ENCODE assay signal across 10 mouse cellular contexts in genomic region chr17:57219884-57220207, GRCm38 (mm10). TPM values are rescaled to one million over a fixed set of nuclear protein-coding genes. Genes with fewer than 3 reads are reported as not detected.
DNase-seq lines count a peak whose midpoint lies in the region; ATAC-seq and TF ChIP-seq lines count a peak whose summit lies in the region.
"Had no signal": no experiment of that assay in that cellular context is flagged by ENCODE, and none has a peak within 500 bp of the region (broad histone marks: within the 10 kb centered on the region; RNA-seq: fewer than 3 reads in every experiment).

No protein-coding gene starts in this region.

- whole genome bisulfite sequencing in cerebellum, adult 2 months, result 31% methylated on average over 3 of the region's 3 CpGs
- 27% methylated on average over 3 of the region's 3 CpGs for WGBS in midbrain, postnatal 0 days
- WGBS in midbrain, embryonic 10.5 days, result 19% methylated on average over 3 of the region's 3 CpGs

- H3K4me1 ChIP-seq in cerebellum, adult 2 months (ENCODE audit: control insufficient read depth, insufficient read depth, low read length), result no peaks in the 10 kb centered on the region
- H3K4me1 ChIP-seq in midbrain, postnatal 0 days (ENCODE audit: insufficient read depth, low read length), result no peaks in the 10 kb centered on the region; the same call in 1 of the 2 replicates
- peaks cover 8% of the 10 kb centered on the region; the same call in 1 of the 2 replicates for H3K4me1 ChIP-seq in midbrain, embryonic 10.5 days
- H3K4me1 ChIP-seq: heart, embryonic 13.5 days had no signal

- H3K4me3 ChIP-seq in cerebellum, adult 2 months (replicated peaks; ENCODE audit: insufficient read depth, low read depth, low read length), result no peak overlapping the region
- no peak overlapping the region for H3K4me3 ChIP-seq in midbrain, postnatal 0 days (ENCODE audit: low read depth, low read length)
- no peak overlapping the region for H3K4me3 ChIP-seq in midbrain, embryonic 10.5 days
- H3K4me3 ChIP-seq: heart, embryonic 13.5 days had no signal

- DNase-seq in cerebellum, adult 2 months, result no peak
- DNase-seq in cerebellum, adult 8-10 months, result no peak
- DNase-seq in midbrain, postnatal 0 days (ENCODE audit: low spot score), result peak; percentile 28
- no peak for DNase-seq in midbrain, embryonic 10.5 days (ENCODE audit: low spot score)
- DNase-seq in lung, postnatal 36 days, result peak; percentile 71
- no peak for DNase-seq in right cerebral cortex, postnatal 25 days

- no peaks in the 10 kb centered on the region for H3K36me3 ChIP-seq in midbrain, postnatal 0 days (ENCODE audit: insufficient read depth, low read length)
- H3K36me3 ChIP-seq in midbrain, embryonic 10.5 days, result no peaks in the 10 kb centered on the region
- H3K36me3 ChIP-seq: G1E; heart, embryonic 13.5 days had no signal

- H3K9ac ChIP-seq in midbrain, postnatal 0 days (replicated peaks; ENCODE audit: low read length, poor library complexity, severe bottlenecking), result no peak overlapping the region
- H3K9ac ChIP-seq: heart, embryonic 13.5 days had no signal

- no peak for ATAC-seq in midbrain, postnatal 0 days (ENCODE audit: low FRiP score)
- ATAC-seq in granulocyte monocyte progenitor cell, adult 5-6 weeks (replicated peaks; ENCODE audit: poor library complexity, severe bottlenecking), result peak; percentile 34; the same call in 1 of the 2 replicates
- ATAC-seq in megakaryocyte-erythroid progenitor cell, adult 5-6 weeks (replicated peaks; ENCODE audit: low FRiP score, low TSS enrichment, poor library complexity, severe bottlenecking), result no peak

- H3K4me2 ChIP-seq in midbrain, postnatal 0 days (ENCODE audit: low read depth, low read length, poor library complexity, severe bottlenecking), result no peak overlapping the region
- H3K4me2 ChIP-seq: heart, embryonic 13.5 days had no signal

- H3K27me3 ChIP-seq in cerebellum, adult 2 months (ENCODE audit: control insufficient read depth, insufficient read depth, low read length), result no peaks in the 10 kb centered on the region
- no peaks in the 10 kb centered on the region for H3K27me3 ChIP-seq in midbrain, postnatal 0 days (ENCODE audit: insufficient read depth, low read length)
- peaks cover 3% of the 10 kb centered on the region; the same call in 1 of the 2 replicates for H3K27me3 ChIP-seq in midbrain, embryonic 10.5 days (ENCODE audit: low read depth, poor library complexity, severe bottlenecking)

- no peak for TF ChIP-seq POLR2A in cerebellum, adult 2 months (IDR thresholded peaks at IDR 0.05; ENCODE audit: borderline replicate concordance, insufficient read depth, low read length)

- no peaks in the 10 kb centered on the region for H3K9me3 ChIP-seq in midbrain, postnatal 0 days (ENCODE audit: low read length)
- H3K9me3 ChIP-seq in midbrain, embryonic 10.5 days (replicated peaks), result no peaks in the 10 kb centered on the region
- H3K9me3 ChIP-seq: G1E; heart, embryonic 13.5 days had no signal

- H3K27ac ChIP-seq in cerebellum, adult 2 months (ENCODE audit: insufficient read depth, low read length), result no peak overlapping the region
- no peak overlapping the region for H3K27ac ChIP-seq in midbrain, postnatal 0 days (ENCODE audit: low read depth, low read length)
- no peak overlapping the region for H3K27ac ChIP-seq in midbrain, embryonic 10.5 days (replicated peaks)
- H3K27ac ChIP-seq: heart, embryonic 13.5 days had no signal

- TF ChIP-seq CTCF in cerebellum, adult 2 months (IDR thresholded peaks at IDR 0.05; ENCODE audit: borderline replicate concordance, insufficient read depth, low read depth, low read length), result peak; percentile 48; the same call in 1 of the 2 replicates
- peak; percentile 60 for TF ChIP-seq CTCF in midbrain, postnatal 0 days (IDR thresholded peaks at IDR 0.05)

RNA-seq across cellular contexts. Expression of gene C3, which starts 8.1 kb away (rescaled TPM):
- polyA plus RNA-seq in cerebellum, adult 2 months (2012; rRNA removed), result 1.1 and 1.3 TPM in 2 replicates
- total RNA-seq in midbrain, postnatal 0 days (2014; rRNA removed), result 0.49 and 8.6 TPM in 2 replicates
- polyA plus RNA-seq in midbrain, postnatal 0 days (2015; fragmentation: Nextera tagmentation; extraction: Ambion mirVana), result 1.7 and 2.9 TPM in 2 replicates
- 0.07 TPM in 1 of 2 replicates, not detected in the other for polyA plus RNA-seq in midbrain, embryonic 10.5 days (2016; fragmentation: Nextera tagmentation; extraction: Ambion mirVana)
- 59.6 and 67.4 TPM in 2 replicates for total RNA-seq in granulocyte monocyte progenitor cell, adult 5-6 weeks (2014; fragmentation: Nextera tagmentation)
- 146 and 183 TPM in 2 replicates for total RNA-seq in granulocyte monocyte progenitor cell, adult 5-6 weeks (2017)
- total RNA-seq in megakaryocyte-erythroid progenitor cell, adult 5-6 weeks (2014; fragmentation: Nextera tagmentation), result 8.9 TPM in 1 of 2 replicates, not detected in the other
- 1.7 and 7.1 TPM in 2 replicates for total RNA-seq in megakaryocyte-erythroid progenitor cell, adult 5-6 weeks (2017)

RNA-seq across cellular contexts. Expression of gene Tnfsf14, which starts 25.9 kb away (rescaled TPM):
- polyA plus RNA-seq in cerebellum, adult 2 months (2012; rRNA removed), result not detected in 2 replicates
- total RNA-seq in midbrain, postnatal 0 days (2014; rRNA removed), result not detected in 2 replicates
- not detected in 2 replicates for polyA plus RNA-seq in midbrain, postnatal 0 days (2015; fragmentation: Nextera tagmentation; extraction: Ambion mirVana)
- polyA plus RNA-seq in midbrain, embryonic 10.5 days (2016; fragmentation: Nextera tagmentation; extraction: Ambion mirVana), result 0.06 and 0.21 TPM in 2 replicates
- 6.4 and 7.6 TPM in 2 replicates for total RNA-seq in granulocyte monocyte progenitor cell, adult 5-6 weeks (2014; fragmentation: Nextera tagmentation)
- total RNA-seq in granulocyte monocyte progenitor cell, adult 5-6 weeks (2017), result 5.2 and 5.8 TPM in 2 replicates
- total RNA-seq in megakaryocyte-erythroid progenitor cell, adult 5-6 weeks (2014; fragmentation: Nextera tagmentation), result 1.0 and 1.2 TPM in 2 replicates
- total RNA-seq in megakaryocyte-erythroid progenitor cell, adult 5-6 weeks (2017), result 0.99 and 1.6 TPM in 2 replicates

RNA-seq across cellular contexts. Expression of gene Gpr108, which starts 28.4 kb away (rescaled TPM):
- 44.0 and 46.9 TPM in 2 replicates for polyA plus RNA-seq in cerebellum, adult 2 months (2012; rRNA removed)
- 19.2 and 20.9 TPM in 2 replicates for total RNA-seq in midbrain, postnatal 0 days (2014; rRNA removed)
- 22.6 and 23.1 TPM in 2 replicates for polyA plus RNA-seq in midbrain, postnatal 0 days (2015; fragmentation: Nextera tagmentation; extraction: Ambion mirVana)
- 23.9 and 26.0 TPM in 2 replicates for polyA plus RNA-seq in midbrain, embryonic 10.5 days (2016; fragmentation: Nextera tagmentation; extraction: Ambion mirVana)
- 26.6 and 27.2 TPM in 2 replicates for total RNA-seq in granulocyte monocyte progenitor cell, adult 5-6 weeks (2014; fragmentation: Nextera tagmentation)
- total RNA-seq in granulocyte monocyte progenitor cell, adult 5-6 weeks (2017), result 18.9 and 20.9 TPM in 2 replicates
- 18.7 and 23.9 TPM in 2 replicates for total RNA-seq in megakaryocyte-erythroid progenitor cell, adult 5-6 weeks (2014; fragmentation: Nextera tagmentation)
- 6.2 and 10.6 TPM in 2 replicates for total RNA-seq in megakaryocyte-erythroid progenitor cell, adult 5-6 weeks (2017)

RNA-seq across cellular contexts. Expression of gene Trip10, which starts 29.4 kb away (rescaled TPM):
- 8.5 and 10.1 TPM in 2 replicates for polyA plus RNA-seq in cerebellum, adult 2 months (2012; rRNA removed)
- 3.8 and 5.5 TPM in 2 replicates for total RNA-seq in midbrain, postnatal 0 days (2014; rRNA removed)
- polyA plus RNA-seq in midbrain, postnatal 0 days (2015; fragmentation: Nextera tagmentation; extraction: Ambion mirVana), result 5.4 and 5.5 TPM in 2 replicates
- 34.0 and 42.1 TPM in 2 replicates for polyA plus RNA-seq in midbrain, embryonic 10.5 days (2016; fragmentation: Nextera tagmentation; extraction: Ambion mirVana)
- 8.3 and 9.9 TPM in 2 replicates for total RNA-seq in granulocyte monocyte progenitor cell, adult 5-6 weeks (2014; fragmentation: Nextera tagmentation)
- 5.6 and 8.6 TPM in 2 replicates for total RNA-seq in granulocyte monocyte progenitor cell, adult 5-6 weeks (2017)
- 3.9 and 4.5 TPM in 2 replicates for total RNA-seq in megakaryocyte-erythroid progenitor cell, adult 5-6 weeks (2014; fragmentation: Nextera tagmentation)
- total RNA-seq in megakaryocyte-erythroid progenitor cell, adult 5-6 weeks (2017), result 8.3 and 10.0 TPM in 2 replicates

RNA-seq across cellular contexts. Expression of gene Vav1, which starts 59.1 kb away (rescaled TPM):
- 1.2 and 1.5 TPM in 2 replicates for polyA plus RNA-seq in cerebellum, adult 2 months (2012; rRNA removed)
- 1.5 and 2.7 TPM in 2 replicates for total RNA-seq in midbrain, postnatal 0 days (2014; rRNA removed)
- polyA plus RNA-seq in midbrain, postnatal 0 days (2015; fragmentation: Nextera tagmentation; extraction: Ambion mirVana), result 1.7 and 2.0 TPM in 2 replicates
- 1.9 and 2.0 TPM in 2 replicates for polyA plus RNA-seq in midbrain, embryonic 10.5 days (2016; fragmentation: Nextera tagmentation; extraction: Ambion mirVana)
- 139 and 141 TPM in 2 replicates for total RNA-seq in granulocyte monocyte progenitor cell, adult 5-6 weeks (2014; fragmentation: Nextera tagmentation)
- total RNA-seq in granulocyte monocyte progenitor cell, adult 5-6 weeks (2017), result 284 and 301 TPM in 2 replicates
- 39.2 and 44.7 TPM in 2 replicates for total RNA-seq in megakaryocyte-erythroid progenitor cell, adult 5-6 weeks (2014; fragmentation: Nextera tagmentation)
- total RNA-seq in megakaryocyte-erythroid progenitor cell, adult 5-6 weeks (2017), result 86.4 and 126 TPM in 2 replicates

Comparison
In these comparisons a context has a peak if more than half of its experiments do, and no peak if none do; other contexts are left out.
1. DNase-seq: peak in midbrain, postnatal 0 days (single experiment) and lung, postnatal 36 days (single experiment); none in cerebellum, adult 2 months (0 of 2), cerebellum, adult 8-10 months (single experiment), midbrain, embryonic 10.5 days (single experiment) and right cerebral cortex, postnatal 25 days (single experiment).